Mouse (Mus musculus) thymus, postnatal 25 days (tissue): ENCODE measurements at regions not wholly inside any gene's neighbourhood (a gene's known extent, or its start where the extent isn't known, plus 50 kb on each side); places are given as distances from the start of the nearest gene placed in this dataset.

Source experiments
- DNase-seq: peaks from one replicate; pipeline ENCODE4 v3.0.0; 2022

- DNase-seq = no peak
These were observed 801.8 kb upstream of the B3galt2 start for GRCm38 (mm10) chr1:142838663-142839062.

GRCm38 (mm10) chr1:142867024-142867700, 773.3 kb upstream of the B3galt2 start:
- no peak for DNase-seq

GRCm38 (mm10) chr1:142891842-142892241, 748.6 kb upstream of the B3galt2 start:
- DNase-seq = no peak

- no peak for DNase-seq
These were observed 747.3 kb upstream of the B3galt2 start for GRCm38 (mm10) chr1:142893156-142893555.

GRCm38 (mm10) chr1:142894145-142894544, 746.3 kb upstream of the B3galt2 start:
- DNase-seq = no peak

GRCm38 (mm10) chr1:142895081-142895480, 745.4 kb upstream of the B3galt2 start:
- no peak for DNase-seq

- DNase-seq = no peak
These were observed 730.6 kb upstream of the B3galt2 start for GRCm38 (mm10) chr1:142909907-142910306.

GRCm38 (mm10) chr1:142956686-142957085, 683.8 kb upstream of the B3galt2 start:
- DNase-seq = no peak

- DNase-seq = no peak
These were observed 669.0 kb upstream of the B3galt2 start for GRCm38 (mm10) chr1:142971475-142971874.

- no peak for DNase-seq
These were observed 667.1 kb upstream of the B3galt2 start for GRCm38 (mm10) chr1:142973387-142973786.

- DNase-seq = no peak
These were observed 657.5 kb upstream of the B3galt2 start for GRCm38 (mm10) chr1:142982994-142983393.

- no peak for DNase-seq
These were observed 656.8 kb upstream of the B3galt2 start for GRCm38 (mm10) chr1:142983641-142984040.

GRCm38 (mm10) chr1:142985516-142985915, 654.9 kb upstream of the B3galt2 start:
- no peak for DNase-seq

GRCm38 (mm10) chr1:143000216-143000615, 640.2 kb upstream of the B3galt2 start:
- no peak for DNase-seq

- DNase-seq = no peak
These were observed 639.4 kb upstream of the B3galt2 start for GRCm38 (mm10) chr1:143001112-143001511.

GRCm38 (mm10) chr1:143006045-143006444, 634.4 kb upstream of the B3galt2 start:
- no peak for DNase-seq

GRCm38 (mm10) chr1:143019982-143020381, 620.5 kb upstream of the B3galt2 start:
- DNase-seq = no peak

GRCm38 (mm10) chr1:143053161-143053560, 587.3 kb upstream of the B3galt2 start:
- DNase-seq = no peak

GRCm38 (mm10) chr1:143053599-143053998, 586.9 kb upstream of the B3galt2 start:
- DNase-seq = no peak

- DNase-seq = no peak
These were observed 585.9 kb upstream of the B3galt2 start for GRCm38 (mm10) chr1:143054451-143055024.

- DNase-seq = no peak
These were observed 579.5 kb upstream of the B3galt2 start for GRCm38 (mm10) chr1:143060698-143061576.

- DNase-seq = no peak
These were observed 575.0 kb upstream of the B3galt2 start for GRCm38 (mm10) chr1:143065493-143065892.

- DNase-seq = no peak
These were observed 568.6 kb upstream of the B3galt2 start for GRCm38 (mm10) chr1:143071781-143072382.
